Mouse (Mus musculus): ENCODE measurements around the gene Xrn2. TPM values are rescaled to one million over a fixed set of nuclear protein-coding genes. Genes with fewer than 3 reads are reported as not detected.

The Xrn2 gene
- polyA plus RNA-seq, 1 experiment from 2014 or later = 97.3 TPM

DNA sequence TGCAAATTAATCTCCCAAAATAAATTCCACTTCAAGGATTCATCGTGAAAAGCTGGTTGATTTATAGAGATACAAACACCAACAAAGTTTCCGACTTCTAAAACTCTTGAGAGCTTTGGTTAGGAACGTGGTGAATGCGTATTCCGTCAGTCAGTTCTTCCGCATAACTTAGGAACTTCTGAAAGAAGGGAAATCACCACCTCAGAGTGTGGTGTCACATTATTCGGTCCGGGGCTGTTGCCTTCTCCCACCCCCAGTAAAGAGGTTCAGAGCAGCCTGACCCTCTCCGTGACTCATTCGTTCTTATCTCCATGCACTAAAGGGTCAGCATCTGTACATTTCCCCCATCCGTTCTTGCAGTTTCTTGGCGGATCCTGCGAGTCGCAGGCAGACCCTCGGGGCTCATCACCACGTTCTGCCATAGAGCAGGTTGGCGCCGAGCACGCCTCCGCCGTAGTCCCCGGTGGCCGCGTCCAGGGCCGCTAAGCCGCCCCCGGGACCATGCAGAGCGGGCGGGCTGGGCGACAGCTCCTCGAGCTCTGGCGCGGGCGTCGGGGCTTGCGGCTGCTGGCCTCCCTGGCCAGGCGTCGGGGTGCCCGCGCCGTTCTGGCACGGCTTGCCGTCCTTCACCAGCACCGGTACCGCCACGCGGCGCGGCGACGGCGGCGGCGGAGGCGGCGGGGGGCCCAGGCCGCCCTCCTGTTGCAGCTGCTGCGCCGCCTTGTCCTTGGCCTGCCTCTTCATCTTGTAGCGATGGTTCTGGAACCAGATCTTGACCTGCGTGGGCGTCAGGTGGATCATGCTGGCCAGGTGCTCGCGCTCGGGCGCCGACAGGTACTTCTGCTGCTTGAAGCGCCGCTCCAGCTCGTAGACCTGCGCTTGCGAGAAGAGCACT lies 70.9 kb downstream of the Xrn2 start:
- Histone ChIP-seq H3K36me3 (ENCODE audit: control insufficient read depth, insufficient read depth) (no peaks in the 10 kb centered on the region), H3K27ac (ENCODE audit: low read length) (no peak overlapping the region), H3K4me1 (replicated peaks; ENCODE audit: control insufficient read depth, insufficient read depth, low read length) (peaks cover 18% of the 10 kb centered on the region), H3K4me3 (replicated peaks; ENCODE audit: low read length) (0 out of 2 replicates have a peak overlapping the region, but pooled peaks have one; percentile 5), H3K4me2 (ENCODE audit: low read length) (no peak overlapping the region), H3K9ac (replicated peaks; ENCODE audit: low read depth, low read length) (no peak overlapping the region), H3K9me3 (ENCODE audit: control insufficient read depth, low read length) (no peaks in the 10 kb centered on the region), H3K27me3 (replicated peaks; ENCODE audit: control insufficient read depth, insufficient read depth, low read length) (peaks cover 59% of the 10 kb centered on the region)
- 1% methylated on average over 72 of the region's 72 CpGs for WGBS
- ATAC-seq = peak; percentile 54

DNA sequence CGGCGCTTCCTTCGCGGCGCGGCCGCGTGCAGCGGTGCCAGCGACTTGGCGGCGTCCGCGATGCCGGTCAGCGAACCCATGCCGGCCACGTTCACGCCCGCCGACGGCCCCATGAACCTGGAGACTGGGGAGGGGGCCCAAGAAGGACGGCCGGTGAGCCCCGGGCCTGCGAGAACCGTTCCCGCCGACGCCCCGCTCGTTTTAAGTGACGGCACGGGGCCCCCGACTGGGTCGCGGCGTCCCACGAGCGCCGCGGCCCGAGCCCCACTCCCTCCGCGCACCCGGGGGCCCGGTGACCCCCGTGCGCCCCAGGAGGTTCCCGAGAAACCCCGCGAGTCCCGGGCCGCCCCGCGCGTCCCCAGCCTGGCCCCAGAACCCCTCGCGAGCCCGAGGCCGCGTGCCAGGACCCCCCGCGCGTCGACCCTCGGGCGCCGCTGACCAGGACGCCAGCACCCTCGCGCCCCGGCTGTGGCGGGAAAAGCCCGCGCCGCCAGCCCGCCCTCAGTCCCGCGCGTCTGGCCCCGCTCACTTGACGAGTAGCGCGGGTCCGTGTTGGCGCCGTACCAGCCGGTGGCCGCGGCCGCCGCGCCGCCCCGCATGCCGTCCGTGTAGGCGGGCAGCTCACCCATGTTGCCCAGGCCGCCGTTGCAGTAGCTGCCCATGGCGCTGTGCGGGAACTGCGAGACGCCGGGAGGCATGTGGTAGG lies 71.7 kb downstream of the Xrn2 start:
- Histone ChIP-seq H3K4me2 (ENCODE audit: low read length) (peak overlapping the region; percentile 40), H3K4me1 (replicated peaks; ENCODE audit: control insufficient read depth, insufficient read depth, low read length) (peaks cover 18% of the 10 kb centered on the region), H3K27me3 (replicated peaks; ENCODE audit: control insufficient read depth, insufficient read depth, low read length) (peaks cover 51% of the 10 kb centered on the region), H3K36me3 (ENCODE audit: control insufficient read depth, insufficient read depth) (no peaks in the 10 kb centered on the region), H3K27ac (ENCODE audit: low read length) (no peak overlapping the region), H3K4me3 (replicated peaks; ENCODE audit: low read length) (peak overlapping the region; percentile 31), H3K9ac (replicated peaks; ENCODE audit: low read depth, low read length) (no peak overlapping the region), H3K9me3 (ENCODE audit: control insufficient read depth, low read length) (no peaks in the 10 kb centered on the region)
- WGBS = under 1% methylated on average over 104 of the region's 106 CpGs
- ATAC-seq = peak; percentile 62

DNA sequence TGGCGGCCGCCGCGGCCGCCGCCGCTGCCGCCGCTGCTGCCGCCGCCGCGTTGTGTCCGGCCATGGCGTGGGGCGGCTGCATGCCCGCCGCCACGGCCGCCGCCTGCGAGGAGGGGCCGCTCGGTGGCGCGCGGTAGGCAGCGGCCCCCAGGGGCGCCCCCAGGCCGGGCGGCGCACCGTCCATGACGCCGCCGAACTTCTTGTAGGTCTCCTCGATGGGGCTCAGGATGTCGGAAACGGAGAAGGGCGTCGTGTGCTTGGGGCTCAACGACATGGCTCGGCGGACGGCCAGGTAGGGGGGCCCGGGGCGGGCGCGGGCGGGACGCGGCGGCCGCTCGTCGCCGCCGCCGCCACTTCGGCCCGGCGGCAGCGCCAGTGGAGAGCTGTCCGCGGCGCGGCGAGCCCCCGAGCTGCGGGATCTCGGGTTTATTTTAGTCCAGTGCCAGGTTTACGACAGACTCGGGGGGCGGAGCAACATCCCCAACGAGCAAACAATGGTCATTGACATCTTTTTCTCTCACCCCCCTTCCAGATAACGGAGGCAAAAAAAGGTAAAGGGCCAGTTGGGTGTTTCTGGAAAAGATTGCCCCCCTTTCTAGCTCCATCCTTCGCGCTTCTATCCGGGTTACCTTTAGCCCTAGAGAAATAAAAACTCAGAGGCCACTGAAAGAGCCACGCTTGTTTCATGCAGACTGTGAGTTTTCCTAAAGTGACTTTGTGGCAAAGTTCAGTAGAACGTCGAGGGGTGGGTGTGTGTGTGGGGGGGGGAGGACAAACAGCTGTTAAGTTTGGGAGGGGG lies 72.5 kb downstream of the Xrn2 start, which contains the start of gene Nkx2-4:
Gene Nkx2-4 (minus strand): TSS at position 374 of the 799 bp plus-strand sequence.
- WGBS = 1% methylated on average over 70 of the region's 82 CpGs
- Histone ChIP-seq H3K9ac (replicated peaks; ENCODE audit: low read depth, low read length) (no peak within 1 kb of the TSS), H3K27ac (ENCODE audit: low read length) (no peak within 1 kb of the TSS), H3K27me3 (replicated peaks; ENCODE audit: control insufficient read depth, insufficient read depth, low read length) (peaks cover 51% of the 10 kb centered on the region), H3K4me3 (replicated peaks; ENCODE audit: low read length) (peak within 1 kb of the TSS; percentile 31), H3K4me1 (replicated peaks; ENCODE audit: control insufficient read depth, insufficient read depth, low read length) (peaks cover 18% of the 10 kb centered on the region), H3K9me3 (ENCODE audit: control insufficient read depth, low read length) (no peaks in the 10 kb centered on the region), H3K36me3 (ENCODE audit: control insufficient read depth, insufficient read depth) (no peaks in the 10 kb centered on the region), H3K4me2 (ENCODE audit: low read length) (peak within 1 kb of the TSS; percentile 40)
- peak; percentile 40 for ATAC-seq

DNA sequence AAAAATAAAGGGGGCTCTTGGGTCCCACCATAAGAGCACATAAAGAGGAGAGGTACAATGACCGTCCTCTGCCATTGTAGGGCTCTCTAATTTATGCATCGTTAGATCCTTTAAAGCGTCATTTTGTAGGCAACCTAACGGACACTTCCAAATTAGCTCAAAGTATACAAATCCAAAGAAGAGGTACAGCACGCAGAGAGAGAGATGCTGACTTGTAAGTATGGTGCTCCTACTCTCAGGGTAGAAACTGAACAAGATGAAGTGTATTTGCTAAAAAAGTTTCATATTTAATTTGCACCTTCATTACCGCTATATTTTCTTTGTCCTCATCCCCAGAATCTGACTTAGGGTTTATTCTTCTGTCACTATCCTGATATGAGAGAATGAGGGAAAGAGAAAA lies 73.1 kb downstream of the Xrn2 start:
- WGBS = 3% methylated on average over 6 of the region's 6 CpGs

DNA sequence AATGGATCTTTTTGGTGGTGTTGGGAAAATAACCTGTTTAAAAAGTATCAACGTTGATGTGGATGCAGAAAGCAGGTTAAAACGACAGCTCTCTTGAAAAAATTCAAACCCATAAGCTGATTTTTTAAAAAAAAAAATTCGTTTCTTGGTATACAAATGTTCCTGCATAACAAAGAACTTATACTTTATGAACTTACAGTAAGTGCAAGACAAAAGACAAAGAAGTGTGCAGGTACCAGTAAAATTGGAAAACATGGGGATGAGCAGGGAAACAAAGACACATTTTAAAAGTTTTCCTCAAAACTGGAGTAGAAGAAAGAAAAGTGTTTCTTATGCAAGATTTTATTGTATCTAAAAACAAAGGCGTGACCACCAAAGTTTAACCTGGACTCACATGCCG lies 73.6 kb downstream of the Xrn2 start:
- H3K27me3 ChIP-seq (replicated peaks; ENCODE audit: control insufficient read depth, insufficient read depth, low read length) = peaks cover 45% of the 10 kb centered on the region
- H3K4me2 ChIP-seq (ENCODE audit: low read length) = no peak overlapping the region
- H3K4me1 ChIP-seq (replicated peaks; ENCODE audit: control insufficient read depth, insufficient read depth, low read length) = peaks cover 18% of the 10 kb centered on the region
- no peaks in the 10 kb centered on the region for H3K36me3 ChIP-seq (ENCODE audit: control insufficient read depth, insufficient read depth)
- ATAC-seq = no peak
- no peak overlapping the region for H3K4me3 ChIP-seq (replicated peaks; ENCODE audit: low read length)
- H3K9me3 ChIP-seq (ENCODE audit: control insufficient read depth, low read length) = no peaks in the 10 kb centered on the region
- H3K9ac ChIP-seq (replicated peaks; ENCODE audit: low read depth, low read length) = no peak overlapping the region
- H3K27ac ChIP-seq (ENCODE audit: low read length) = no peak overlapping the region
- WGBS = 14% methylated on average over 5 of the region's 5 CpGs

More for the DNA sequence above, 73.1 kb downstream of the Xrn2 start:
- Histone ChIP-seq H3K4me1 (replicated peaks; ENCODE audit: control insufficient read depth, insufficient read depth, low read length) (peaks cover 18% of the 10 kb centered on the region), H3K9me3 (ENCODE audit: control insufficient read depth, low read length) (no peaks in the 10 kb centered on the region), H3K27me3 (replicated peaks; ENCODE audit: control insufficient read depth, insufficient read depth, low read length) (peaks cover 50% of the 10 kb centered on the region), H3K4me2 (ENCODE audit: low read length) (no peak overlapping the region), H3K9ac (replicated peaks; ENCODE audit: low read depth, low read length) (no peak overlapping the region), H3K4me3 (replicated peaks; ENCODE audit: low read length) (no peak overlapping the region), H3K36me3 (ENCODE audit: control insufficient read depth, insufficient read depth) (no peaks in the 10 kb centered on the region), H3K27ac (ENCODE audit: low read length) (no peak overlapping the region)
- ATAC-seq = no peak

DNA sequence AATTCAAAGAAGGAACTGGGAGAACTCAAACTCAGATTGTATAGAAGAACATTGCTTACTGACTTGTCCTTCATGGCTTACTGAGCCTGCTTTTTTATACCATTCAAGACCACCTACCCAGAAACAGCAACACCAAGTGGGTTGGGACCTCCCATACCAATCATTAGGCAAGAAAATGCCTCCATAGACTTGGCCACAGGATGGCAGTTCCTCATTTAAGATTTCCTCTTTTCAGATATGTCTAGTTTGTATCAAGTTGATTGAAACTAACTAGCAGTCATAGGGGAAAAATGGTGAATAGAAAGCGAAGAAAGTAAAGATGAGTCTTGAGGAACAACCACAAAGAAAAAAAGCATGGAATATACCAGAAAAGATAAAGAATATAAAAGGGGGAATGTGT lies 106.9 kb downstream of the Xrn2 start:
- no peak overlapping the region for H3K27ac ChIP-seq (ENCODE audit: low read length)
- WGBS = 97% methylated on average over 1 of the region's 1 CpGs

DNA sequence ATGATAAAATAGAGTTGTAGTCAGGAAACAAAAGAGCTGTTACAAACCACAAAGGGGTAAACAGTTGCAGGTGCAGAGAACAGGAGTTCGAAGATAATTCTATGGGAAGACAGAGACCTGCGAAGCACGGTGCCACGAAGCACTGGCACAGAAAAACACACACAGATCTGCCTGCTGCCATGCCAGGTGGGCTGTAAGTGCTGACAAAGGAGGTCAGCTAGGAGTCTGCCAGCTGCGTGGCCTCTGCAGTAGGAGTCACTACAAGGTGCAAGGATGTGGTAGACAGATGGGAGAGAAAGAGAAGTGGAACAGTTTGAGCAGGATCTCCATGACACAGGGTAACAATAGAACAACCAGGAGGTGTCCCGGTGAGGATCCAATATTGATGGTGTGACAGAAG lies 114.6 kb downstream of the Xrn2 start:
- no peaks in the 10 kb centered on the region for H3K4me1 ChIP-seq (replicated peaks; ENCODE audit: control insufficient read depth, insufficient read depth, low read length)
- no peak overlapping the region for H3K9ac ChIP-seq (replicated peaks; ENCODE audit: low read depth, low read length)
- 76% methylated on average over 6 of the region's 6 CpGs for WGBS
- no peak overlapping the region for H3K27ac ChIP-seq (ENCODE audit: low read length)
- no peaks in the 10 kb centered on the region for H3K36me3 ChIP-seq (ENCODE audit: control insufficient read depth, insufficient read depth)
- H3K9me3 ChIP-seq (ENCODE audit: control insufficient read depth, low read length) = no peaks in the 10 kb centered on the region
- no peak overlapping the region for H3K4me2 ChIP-seq (ENCODE audit: low read length)
- H3K27me3 ChIP-seq (replicated peaks; ENCODE audit: control insufficient read depth, insufficient read depth, low read length) = no peaks in the 10 kb centered on the region
- no peak for ATAC-seq
- H3K4me3 ChIP-seq (replicated peaks; ENCODE audit: low read length) = no peak overlapping the region

More for the DNA sequence above, 106.9 kb downstream of the Xrn2 start:
- no peak overlapping the region for H3K9ac ChIP-seq (replicated peaks; ENCODE audit: low read depth, low read length)
- no peaks in the 10 kb centered on the region for H3K9me3 ChIP-seq (ENCODE audit: control insufficient read depth, low read length)
- no peak for ATAC-seq
- H3K27me3 ChIP-seq (replicated peaks; ENCODE audit: control insufficient read depth, insufficient read depth, low read length) = no peaks in the 10 kb centered on the region
- no peak overlapping the region for H3K4me3 ChIP-seq (replicated peaks; ENCODE audit: low read length)
- no peaks in the 10 kb centered on the region for H3K4me1 ChIP-seq (replicated peaks; ENCODE audit: control insufficient read depth, insufficient read depth, low read length)
- H3K36me3 ChIP-seq (ENCODE audit: control insufficient read depth, insufficient read depth) = no peaks in the 10 kb centered on the region
- no peak overlapping the region for H3K4me2 ChIP-seq (ENCODE audit: low read length)

Measured in forebrain, embryonic 16.5 days (tissue).